Mouse (Mus musculus): ENCODE measurements around the gene Dcbld2.
"Not testable (repeated sequence)": the region's sequence is repeated elsewhere in the genome, so short reads cannot be mapped to it uniquely, and the experiment has no call there.

Gene Dcbld2

GRCm38 (mm10) chr16:58451647-58452046, 43.4 kb downstream of the Dcbld2 start:
- no peak for DNase-seq

GRCm38 (mm10) chr16:58453138-58453537, 44.9 kb downstream of the Dcbld2 start:
- DNase-seq = no peak

GRCm38 (mm10) chr16:58453820-58454219, 45.6 kb downstream of the Dcbld2 start:
- DNase-seq = no peak

- peak; percentile 41 for DNase-seq
Measured at GRCm38 (mm10) chr16:58454617-58455016, 46.4 kb downstream of the Dcbld2 start.

- no peak for DNase-seq
Measured at GRCm38 (mm10) chr16:58455118-58455517, 46.9 kb downstream of the Dcbld2 start.

GRCm38 (mm10) chr16:58456445-58456844, 48.2 kb downstream of the Dcbld2 start:
- DNase-seq = no peak

GRCm38 (mm10) chr16:58456991-58457390, 48.7 kb downstream of the Dcbld2 start:
- no peak for DNase-seq

- DNase-seq = not testable (repeated sequence)
Measured at GRCm38 (mm10) chr16:58459966-58460365, 51.7 kb downstream of the Dcbld2 start.

GRCm38 (mm10) chr16:58460386-58460785, 52.1 kb downstream of the Dcbld2 start:
- no peak for DNase-seq

- DNase-seq = no peak
Measured at GRCm38 (mm10) chr16:58461856-58462518, 53.7 kb downstream of the Dcbld2 start.

- DNase-seq = no peak
Measured at GRCm38 (mm10) chr16:58462519-58462918, 54.3 kb downstream of the Dcbld2 start.

- no peak for DNase-seq
Measured at GRCm38 (mm10) chr16:58464051-58464450, 55.8 kb downstream of the Dcbld2 start.

- no peak for DNase-seq
Measured at GRCm38 (mm10) chr16:58465412-58465811, 57.2 kb downstream of the Dcbld2 start.

GRCm38 (mm10) chr16:58470061-58470460, 61.8 kb downstream of the Dcbld2 start:
- DNase-seq = no peak

GRCm38 (mm10) chr16:58470841-58471240, 62.6 kb downstream of the Dcbld2 start:
- no peak for DNase-seq

GRCm38 (mm10) chr16:58474875-58475274, 66.6 kb downstream of the Dcbld2 start:
- no peak for DNase-seq

- DNase-seq = no peak
Measured at GRCm38 (mm10) chr16:58475544-58476154, 67.4 kb downstream of the Dcbld2 start.

- DNase-seq = no peak
Measured at GRCm38 (mm10) chr16:58476363-58476762, 68.1 kb downstream of the Dcbld2 start.

- DNase-seq = no peak
Measured at GRCm38 (mm10) chr16:58479898-58480448, 71.7 kb downstream of the Dcbld2 start.

GRCm38 (mm10) chr16:58481219-58481905, 73.1 kb downstream of the Dcbld2 start:
- no peak for DNase-seq

GRCm38 (mm10) chr16:58481906-58482270, 73.6 kb downstream of the Dcbld2 start:
- DNase-seq = no peak

- DNase-seq = no peak
Measured at GRCm38 (mm10) chr16:58482296-58482695, 74.1 kb downstream of the Dcbld2 start.

- no peak for DNase-seq
Measured at GRCm38 (mm10) chr16:58487861-58488260, 79.6 kb downstream of the Dcbld2 start.

- DNase-seq = no peak
Measured at GRCm38 (mm10) chr16:58496791-58497190, 88.5 kb downstream of the Dcbld2 start.
